Mouse (Mus musculus) brain, embryonic 14.5 days (tissue): ENCODE results near the gene Epha3.

Experiments used
- CTCF ChIP-seq: fragments of 200-500 bp; IDR thresholded peaks from 2 replicates; pipeline ENCODE4 v1.5.1; 2012; ENCODE audit warnings: inconsistent platforms, mild to moderate bottlenecking, moderate library complexity, borderline replicate concordance; ENCODE audit not compliant: insufficient read depth, insufficient read length; ENCODE audit errors: extremely low read depth
- POLR2A ChIP-seq: fragments of 200-500 bp; IDR thresholded peaks from 2 replicates; pipeline ENCODE4 v1.6.1; 2012; ENCODE audit warnings: mild to moderate bottlenecking, inconsistent platforms, borderline replicate concordance; ENCODE audit not compliant: poor library complexity, insufficient read depth, insufficient read length, severe bottlenecking; ENCODE audit errors: extremely low read depth

- TF ChIP-seq POLR2A (no peak), CTCF (no peak)
Measured at GRCm38 (mm10) chr16:63783544-63783943, 80.4 kb downstream of the Epha3 start.
